Mouse (Mus musculus): ENCODE results near the gene Mctp2. TPM values are rescaled to one million over a fixed set of nuclear protein-coding genes. Genes with fewer than 3 reads are reported as not detected.

Mctp2 gene
- polyA plus RNA-seq, 1 experiment from 2014 or later: 3.1 TPM

DNA sequence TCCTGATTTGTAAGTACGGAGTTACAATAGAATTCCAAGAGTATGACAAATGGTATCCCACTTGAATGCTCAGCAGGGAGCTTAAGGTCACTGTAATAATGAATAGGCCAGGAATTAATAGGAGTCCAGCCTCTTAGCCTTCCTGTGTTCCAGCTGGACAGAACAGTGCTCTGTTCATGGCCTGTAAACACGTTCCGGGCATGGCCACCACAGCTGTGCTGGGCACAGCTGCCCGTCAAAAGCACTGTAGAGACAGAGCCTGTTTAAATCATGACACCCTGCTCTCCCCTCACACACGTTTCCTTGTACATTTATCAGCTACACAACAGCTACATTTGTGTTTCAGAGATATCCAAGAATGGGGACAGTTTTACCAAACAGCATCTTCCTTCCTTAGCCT is 205.7 kb downstream of the Mctp2 start:
- no peaks in the 10 kb centered on the region for H3K9me3 ChIP-seq (replicated peaks; ENCODE audit: control insufficient read depth, low read length)
- 62% methylated on average over 5 of the region's 5 CpGs for WGBS
- no peak overlapping the region for H3K9ac ChIP-seq (ENCODE audit: low read length)
- H3K27me3 ChIP-seq (ENCODE audit: control insufficient read depth, insufficient read depth, low read length): no peaks in the 10 kb centered on the region
- H3K36me3 ChIP-seq (ENCODE audit: control insufficient read depth, insufficient read depth, low read length): no peaks in the 10 kb centered on the region
- no peaks in the 10 kb centered on the region for H3K4me1 ChIP-seq (ENCODE audit: control insufficient read depth, insufficient read depth, low read length)
- no peak for ATAC-seq (ENCODE audit: insufficient read depth, low FRiP score)
- H3K27ac ChIP-seq (ENCODE audit: low read length): no peak overlapping the region
- no peak overlapping the region for H3K4me3 ChIP-seq (replicated peaks; ENCODE audit: low read length)
- no peak overlapping the region for H3K4me2 ChIP-seq (ENCODE audit: low read depth, low read length)

DNA sequence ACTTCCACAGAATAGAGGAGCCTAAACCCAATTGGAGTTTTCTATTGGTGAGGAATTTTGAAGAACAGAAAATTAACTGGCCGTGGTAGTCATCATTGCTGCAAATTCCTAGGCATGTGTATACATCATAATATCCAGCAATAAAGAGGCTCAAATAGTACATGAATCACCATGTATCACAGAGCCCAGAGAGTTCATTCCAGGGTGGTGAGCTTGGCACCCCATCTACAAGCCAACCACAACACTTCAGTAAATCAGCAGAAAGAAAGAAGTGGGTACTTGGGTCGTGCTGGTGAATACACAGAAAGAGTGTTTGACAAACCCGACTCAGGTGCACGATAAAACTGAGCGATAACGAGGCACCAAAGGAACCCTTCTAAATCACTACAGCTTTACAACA is 207.8 kb downstream of the Mctp2 start:
- no peak for ATAC-seq (ENCODE audit: insufficient read depth, low FRiP score)
- Histone ChIP-seq H3K27me3 (ENCODE audit: control insufficient read depth, insufficient read depth, low read length) (no peaks in the 10 kb centered on the region), H3K4me2 (ENCODE audit: low read depth, low read length) (no peak overlapping the region), H3K36me3 (ENCODE audit: control insufficient read depth, insufficient read depth, low read length) (no peaks in the 10 kb centered on the region), H3K9me3 (replicated peaks; ENCODE audit: control insufficient read depth, low read length) (no peaks in the 10 kb centered on the region), H3K9ac (ENCODE audit: low read length) (no peak overlapping the region), H3K4me1 (ENCODE audit: control insufficient read depth, insufficient read depth, low read length) (no peaks in the 10 kb centered on the region), H3K27ac (ENCODE audit: low read length) (no peak overlapping the region), H3K4me3 (replicated peaks; ENCODE audit: low read length) (no peak overlapping the region)
- WGBS: 92% methylated on average over 6 of the region's 6 CpGs

DNA sequence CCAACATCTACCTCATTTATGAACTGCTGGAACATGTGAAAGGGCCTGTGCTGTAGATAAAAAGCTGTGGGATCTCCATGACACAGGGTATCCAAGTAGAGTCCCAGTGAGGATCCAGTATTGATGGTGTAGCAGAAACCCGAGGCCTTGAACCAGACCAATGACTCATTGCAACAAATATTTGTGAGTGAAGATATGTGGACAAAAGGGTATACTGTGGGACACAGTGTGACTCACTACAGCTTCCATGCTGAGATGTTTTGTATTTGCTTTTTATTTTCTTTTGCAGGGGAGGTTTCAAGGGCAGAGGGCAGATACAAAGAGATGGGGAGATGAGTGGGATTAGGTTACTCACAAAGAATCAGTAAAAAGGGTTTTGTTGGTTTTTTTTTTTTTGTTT is 209.4 kb downstream of the Mctp2 start:
- 54% methylated on average over 1 of the region's 1 CpGs for WGBS
- no peak; the same call in 1 of the 2 replicates for ATAC-seq (ENCODE audit: insufficient read depth, low FRiP score)
- no peaks in the 10 kb centered on the region for H3K4me1 ChIP-seq (ENCODE audit: control insufficient read depth, insufficient read depth, low read length)
- no peaks in the 10 kb centered on the region for H3K27me3 ChIP-seq (ENCODE audit: control insufficient read depth, insufficient read depth, low read length)
- H3K9ac ChIP-seq (ENCODE audit: low read length): no peak overlapping the region
- H3K27ac ChIP-seq (ENCODE audit: low read length): no peak overlapping the region
- H3K36me3 ChIP-seq (ENCODE audit: control insufficient read depth, insufficient read depth, low read length): no peaks in the 10 kb centered on the region
- no peak overlapping the region for H3K4me3 ChIP-seq (replicated peaks; ENCODE audit: low read length)
- H3K9me3 ChIP-seq (replicated peaks; ENCODE audit: control insufficient read depth, low read length): no peaks in the 10 kb centered on the region
- H3K4me2 ChIP-seq (ENCODE audit: low read depth, low read length): no peak overlapping the region

DNA sequence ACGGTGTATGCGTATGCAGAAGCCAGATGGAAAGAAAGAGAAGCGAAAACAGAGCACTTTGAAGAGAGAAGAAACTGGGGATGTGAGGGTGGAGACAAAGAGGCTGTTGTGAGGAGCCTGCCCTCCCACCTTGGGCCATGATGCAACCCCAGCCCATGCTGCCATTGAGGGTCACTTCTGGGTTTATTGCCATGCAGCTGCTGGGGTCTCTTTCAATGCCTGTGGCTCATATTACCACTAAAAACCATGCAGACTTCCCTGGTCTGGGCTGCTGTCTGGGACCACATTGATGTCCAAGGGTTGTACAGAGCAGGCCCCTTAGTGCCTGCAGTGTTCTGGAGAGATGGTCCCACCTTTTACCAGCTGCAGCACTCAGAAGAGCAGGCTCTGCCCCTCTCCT is 210.0 kb downstream of the Mctp2 start:
- Histone ChIP-seq H3K27ac (ENCODE audit: low read length) (no peak overlapping the region), H3K27me3 (ENCODE audit: control insufficient read depth, insufficient read depth, low read length) (no peaks in the 10 kb centered on the region), H3K4me3 (replicated peaks; ENCODE audit: low read length) (no peak overlapping the region), H3K36me3 (ENCODE audit: control insufficient read depth, insufficient read depth, low read length) (no peaks in the 10 kb centered on the region), H3K9ac (ENCODE audit: low read length) (no peak overlapping the region), H3K9me3 (replicated peaks; ENCODE audit: control insufficient read depth, low read length) (no peaks in the 10 kb centered on the region), H3K4me2 (ENCODE audit: low read depth, low read length) (no peak overlapping the region), H3K4me1 (ENCODE audit: control insufficient read depth, insufficient read depth, low read length) (no peaks in the 10 kb centered on the region)
- WGBS: 90% methylated on average over 3 of the region's 3 CpGs
- no peak for ATAC-seq (ENCODE audit: insufficient read depth, low FRiP score)

DNA sequence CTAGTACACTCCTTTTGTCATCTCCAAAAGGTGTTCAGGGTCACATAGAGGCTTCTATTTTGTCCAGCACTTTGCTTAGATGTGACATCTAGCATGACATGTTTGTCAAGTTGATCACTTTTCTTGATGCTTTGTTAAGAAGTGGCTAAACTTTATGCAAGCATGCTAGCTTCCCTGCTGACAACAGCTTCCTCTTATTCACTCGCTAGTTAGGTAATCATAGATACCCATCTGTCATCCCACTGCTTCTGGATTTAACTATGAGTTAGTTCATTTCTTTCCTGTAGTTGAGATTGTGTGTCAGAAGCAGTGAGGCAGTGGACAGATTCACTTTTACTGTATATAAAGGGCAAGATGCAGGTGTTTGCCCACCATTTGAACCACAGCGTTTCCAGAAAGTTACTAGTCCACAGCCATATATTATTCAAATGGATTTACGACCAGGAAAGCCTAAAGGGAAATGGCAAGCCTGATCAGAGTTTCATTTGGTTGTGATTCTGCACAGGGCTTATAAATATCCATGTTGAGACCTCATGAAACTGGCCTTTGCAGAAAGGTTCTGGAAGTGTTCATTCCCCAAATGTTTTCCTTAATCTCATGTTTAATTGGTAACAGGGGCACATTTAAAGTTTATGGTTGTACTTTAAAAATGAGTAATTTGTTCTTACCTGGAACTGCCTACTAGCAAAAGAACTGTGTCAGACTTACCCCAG is 216.8 kb downstream of the Mctp2 start:
- Histone ChIP-seq H3K27me3 (ENCODE audit: control insufficient read depth, insufficient read depth, low read length) (no peaks in the 10 kb centered on the region), H3K27ac (ENCODE audit: low read length) (no peak overlapping the region), H3K36me3 (ENCODE audit: control insufficient read depth, insufficient read depth, low read length) (no peaks in the 10 kb centered on the region), H3K9ac (ENCODE audit: low read length) (no peak overlapping the region), H3K4me1 (ENCODE audit: control insufficient read depth, insufficient read depth, low read length) (no peaks in the 10 kb centered on the region), H3K4me3 (replicated peaks; ENCODE audit: low read length) (no peak overlapping the region), H3K9me3 (replicated peaks; ENCODE audit: control insufficient read depth, low read length) (no peaks in the 10 kb centered on the region), H3K4me2 (ENCODE audit: low read depth, low read length) (no peak overlapping the region)
- no peak for ATAC-seq (ENCODE audit: insufficient read depth, low FRiP score)
- 67% methylated on average over 3 of the region's 3 CpGs for WGBS

DNA sequence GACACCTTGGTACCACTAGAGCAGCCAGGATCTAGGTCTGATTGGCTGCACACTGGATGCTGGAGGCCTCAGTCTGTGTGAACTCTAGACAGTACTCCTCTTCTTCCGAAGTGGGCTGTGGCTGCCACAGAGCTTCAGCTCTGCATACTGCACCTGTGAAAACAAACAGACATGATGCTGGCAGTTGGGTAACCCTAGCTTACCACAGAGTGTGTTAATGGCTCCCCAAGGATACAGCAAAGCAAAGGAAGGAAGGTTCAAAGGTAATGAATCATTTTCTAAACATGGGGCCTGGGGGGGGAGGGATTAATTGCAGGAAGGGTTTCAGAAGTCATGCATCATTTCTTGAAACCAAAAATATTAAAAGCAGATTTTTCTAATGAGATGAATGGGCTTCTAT is 225.7 kb downstream of the Mctp2 start:
- Histone ChIP-seq H3K36me3 (ENCODE audit: control insufficient read depth, insufficient read depth, low read length) (no peaks in the 10 kb centered on the region), H3K4me3 (replicated peaks; ENCODE audit: low read length) (no peak overlapping the region), H3K27ac (ENCODE audit: low read length) (no peak overlapping the region), H3K9ac (ENCODE audit: low read length) (no peak overlapping the region), H3K9me3 (replicated peaks; ENCODE audit: control insufficient read depth, low read length) (no peaks in the 10 kb centered on the region), H3K27me3 (ENCODE audit: control insufficient read depth, insufficient read depth, low read length) (no peaks in the 10 kb centered on the region), H3K4me2 (ENCODE audit: low read depth, low read length) (no peak overlapping the region), H3K4me1 (ENCODE audit: control insufficient read depth, insufficient read depth, low read length) (no peaks in the 10 kb centered on the region)
- 52% methylated on average over 1 of the region's 1 CpGs for WGBS
- ATAC-seq (ENCODE audit: insufficient read depth, low FRiP score): no peak

DNA sequence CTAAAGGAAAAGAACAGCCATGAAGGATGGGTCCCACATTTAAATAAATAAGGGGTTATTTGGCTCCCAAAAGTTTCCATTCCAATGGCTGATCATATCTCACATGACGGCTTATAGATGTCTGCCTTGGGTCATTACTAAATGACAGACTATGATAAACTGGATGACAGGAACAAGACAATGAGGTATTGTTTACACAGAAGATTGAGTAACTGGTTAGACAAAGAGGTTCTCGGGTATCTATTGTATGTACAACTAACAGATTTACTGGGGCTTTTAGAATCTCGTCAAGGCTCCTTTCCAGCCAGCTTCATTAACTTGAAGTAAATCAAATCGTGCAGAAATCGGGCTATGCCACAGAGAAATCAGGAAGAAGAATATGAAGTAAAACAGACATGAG is 227.5 kb downstream of the Mctp2 start:
- Histone ChIP-seq H3K27ac (ENCODE audit: low read length) (no peak overlapping the region), H3K27me3 (ENCODE audit: control insufficient read depth, insufficient read depth, low read length) (no peaks in the 10 kb centered on the region), H3K4me2 (ENCODE audit: low read depth, low read length) (no peak overlapping the region), H3K36me3 (ENCODE audit: control insufficient read depth, insufficient read depth, low read length) (no peaks in the 10 kb centered on the region), H3K9me3 (replicated peaks; ENCODE audit: control insufficient read depth, low read length) (no peaks in the 10 kb centered on the region), H3K9ac (ENCODE audit: low read length) (no peak overlapping the region), H3K4me3 (replicated peaks; ENCODE audit: low read length) (no peak overlapping the region), H3K4me1 (ENCODE audit: control insufficient read depth, insufficient read depth, low read length) (no peaks in the 10 kb centered on the region)
- ATAC-seq (ENCODE audit: insufficient read depth, low FRiP score): no peak
- WGBS: 51% methylated on average over 5 of the region's 5 CpGs

DNA sequence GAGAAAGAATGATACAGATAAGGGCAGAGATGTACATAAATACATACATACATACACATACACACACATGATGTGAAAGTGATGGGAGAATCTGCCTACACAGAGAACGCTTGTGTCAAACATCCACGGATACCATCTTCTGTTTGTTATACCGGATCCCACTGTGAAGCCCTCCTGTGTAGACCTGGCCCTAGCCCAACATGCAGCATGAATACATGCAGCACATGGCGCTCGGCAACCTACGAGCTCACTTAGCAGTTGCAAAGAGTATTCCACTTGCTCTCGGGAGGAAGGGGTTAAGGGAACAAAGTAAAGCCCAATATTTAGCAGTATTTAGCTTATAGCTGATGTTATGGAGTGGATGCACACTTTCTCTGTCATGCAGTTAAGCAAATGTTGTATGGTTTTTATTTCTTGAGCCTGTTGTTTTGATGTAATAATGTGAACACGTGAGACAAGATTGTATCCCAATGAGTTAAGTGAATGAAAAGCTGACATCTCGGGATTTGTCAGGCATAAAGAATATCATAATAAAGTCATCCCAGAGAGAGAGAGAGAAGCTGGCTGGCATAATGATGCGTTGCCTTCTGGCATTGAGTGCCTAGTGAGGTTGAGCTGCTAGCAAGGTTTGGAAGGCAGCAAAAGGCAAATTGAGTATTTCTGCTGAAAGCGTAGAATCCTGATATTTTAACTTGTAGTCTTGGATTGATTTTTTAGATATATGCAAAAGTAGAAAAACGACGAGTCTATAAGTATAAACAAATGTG is 234.8 kb downstream of the Mctp2 start:
- H3K36me3 ChIP-seq (ENCODE audit: control insufficient read depth, insufficient read depth, low read length): no peaks in the 10 kb centered on the region
- ATAC-seq (ENCODE audit: insufficient read depth, low FRiP score): no peak
- no peaks in the 10 kb centered on the region for H3K27me3 ChIP-seq (ENCODE audit: control insufficient read depth, insufficient read depth, low read length)
- H3K9ac ChIP-seq (ENCODE audit: low read length): no peak overlapping the region
- no peaks in the 10 kb centered on the region for H3K4me1 ChIP-seq (ENCODE audit: control insufficient read depth, insufficient read depth, low read length)
- H3K4me2 ChIP-seq (ENCODE audit: low read depth, low read length): no peak overlapping the region
- 79% methylated on average over 13 of the region's 13 CpGs for WGBS
- H3K9me3 ChIP-seq (replicated peaks; ENCODE audit: control insufficient read depth, low read length): no peaks in the 10 kb centered on the region
- H3K4me3 ChIP-seq (replicated peaks; ENCODE audit: low read length): no peak overlapping the region
- H3K27ac ChIP-seq (ENCODE audit: low read length): no peak overlapping the region

DNA sequence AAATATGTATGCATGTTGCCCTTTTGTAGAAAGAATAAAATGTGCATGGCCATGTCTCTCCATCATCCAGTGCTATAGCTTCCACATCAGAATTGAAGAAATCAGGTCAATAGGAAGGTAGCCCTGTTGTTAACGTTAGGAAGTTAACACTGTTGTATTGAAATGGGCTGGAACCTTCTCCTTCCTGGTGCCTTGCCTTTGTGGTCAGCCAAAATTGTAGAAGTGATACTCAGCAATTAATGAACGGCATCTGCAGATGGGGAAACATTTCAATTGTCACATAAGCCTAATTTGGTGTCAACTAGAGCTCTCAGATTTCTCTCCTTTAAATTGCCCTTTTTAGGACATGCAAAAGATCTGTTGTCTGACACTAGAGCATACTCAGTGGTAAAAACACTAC is 238.0 kb downstream of the Mctp2 start:
- Histone ChIP-seq H3K9me3 (replicated peaks; ENCODE audit: control insufficient read depth, low read length) (no peaks in the 10 kb centered on the region), H3K9ac (ENCODE audit: low read length) (no peak overlapping the region), H3K27me3 (ENCODE audit: control insufficient read depth, insufficient read depth, low read length) (no peaks in the 10 kb centered on the region), H3K27ac (ENCODE audit: low read length) (no peak overlapping the region), H3K4me1 (ENCODE audit: control insufficient read depth, insufficient read depth, low read length) (no peaks in the 10 kb centered on the region), H3K4me2 (ENCODE audit: low read depth, low read length) (no peak overlapping the region), H3K36me3 (ENCODE audit: control insufficient read depth, insufficient read depth, low read length) (no peaks in the 10 kb centered on the region), H3K4me3 (replicated peaks; ENCODE audit: low read length) (no peak overlapping the region)
- no peak for ATAC-seq (ENCODE audit: insufficient read depth, low FRiP score)
- WGBS: 69% methylated on average over 2 of the region's 2 CpGs
